Mouse (Mus musculus) midbrain, embryonic 12.5 days (tissue): ENCODE data around the gene Tbk1. TPM values are rescaled to one million over a fixed set of nuclear protein-coding genes. Genes with fewer than 3 reads are reported as not detected.

ENCODE experiments used
- microRNA-seq: library from miRNA; unstranded; fragments of <30 nt; microRNA quantifications from one replicate; pipeline ENCODE4, GENCODE M21; 2017
- polyA plus RNA-seq: library from polyadenylated mRNA; unstranded; fragments of >200 nt; fragmentation: Nextera tagmentation; extraction: Ambion mirVana; gene quantifications from 2 replicates; pipeline ENCODE4 v1.2.1, GENCODE M21; 2016

The Tbk1 gene
- polyA plus RNA-seq, 1 experiment from 2014 or later = 37.4 TPM

Small RNAs within 50 kb of the gene (microRNA-seq; reads per million reads assigned to microRNA genes)
- not detected for gene Gm24330

Other genes with a start within 250 kb of the Tbk1 start
- 4.3 and 5.4 TPM in 2 replicates for gene Tbc1d30, start 235.5 kb downstream of the Tbk1 start, polyA plus RNA-seq
- gene Gns, start 221.7 kb downstream of the Tbk1 start, polyA plus RNA-seq = 40.6 and 42.1 TPM in 2 replicates
- 6.7 and 7.8 TPM in 2 replicates for gene Rassf3, start 110.4 kb downstream of the Tbk1 start, polyA plus RNA-seq
- gene Xpot, start 39.5 kb upstream of the Tbk1 start, polyA plus RNA-seq = 48.6 and 52.3 TPM in 2 replicates
- 0.12 TPM in 1 of 2 replicates, not detected in the other for gene D930020B18Rik, start 54.8 kb upstream of the Tbk1 start, polyA plus RNA-seq
- 2.1 and 2.2 TPM in 2 replicates for gene BC048403, start 153.2 kb upstream of the Tbk1 start, polyA plus RNA-seq